Mouse (Mus musculus): ENCODE measurements around the gene Zcwpw1. TPM values are rescaled to one million over a fixed set of nuclear protein-coding genes. Genes with fewer than 3 reads are reported as not detected.

The Zcwpw1 gene
- polyA plus RNA-seq, 1 experiment: 11.3 TPM

DNA sequence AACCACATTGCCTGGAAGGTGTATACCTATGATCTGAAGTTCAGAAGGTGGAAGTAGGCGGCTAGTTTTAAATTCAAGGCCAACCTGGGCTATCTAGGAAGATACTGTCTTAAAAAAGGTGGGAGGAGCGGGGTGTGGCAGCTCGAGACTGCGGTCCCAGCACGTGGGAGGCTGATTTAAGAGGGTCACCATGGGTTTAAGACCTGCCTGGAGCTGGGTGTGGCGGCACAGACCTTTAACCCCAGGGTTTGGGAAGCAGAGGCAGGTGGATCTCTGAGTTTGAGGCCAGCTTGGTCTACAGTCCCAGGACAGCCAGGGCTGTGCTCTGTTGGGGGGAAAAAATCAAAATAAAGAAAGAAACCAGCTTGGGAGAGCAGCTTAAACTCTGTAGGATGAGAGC, 35.6 kb upstream of the Zcwpw1 start:
- H3K4me1 ChIP-seq (ENCODE audit: control insufficient read depth, insufficient read depth, low read length): no peaks in the 10 kb centered on the region; the same call in 1 of the 2 replicates
- no peak overlapping the region for H3K27ac ChIP-seq (ENCODE audit: insufficient read depth, low read length)
- TF ChIP-seq POLR2A (IDR thresholded peaks at IDR 0.05; ENCODE audit: extremely low read depth, insufficient read depth, low read length) (no peak), CTCF (IDR thresholded peaks at IDR 0.05; ENCODE audit: extremely low read depth, insufficient read depth, low read length) (no peak)
- H3K4me3 ChIP-seq (ENCODE audit: insufficient read depth, low read length): no peak overlapping the region

DNA sequence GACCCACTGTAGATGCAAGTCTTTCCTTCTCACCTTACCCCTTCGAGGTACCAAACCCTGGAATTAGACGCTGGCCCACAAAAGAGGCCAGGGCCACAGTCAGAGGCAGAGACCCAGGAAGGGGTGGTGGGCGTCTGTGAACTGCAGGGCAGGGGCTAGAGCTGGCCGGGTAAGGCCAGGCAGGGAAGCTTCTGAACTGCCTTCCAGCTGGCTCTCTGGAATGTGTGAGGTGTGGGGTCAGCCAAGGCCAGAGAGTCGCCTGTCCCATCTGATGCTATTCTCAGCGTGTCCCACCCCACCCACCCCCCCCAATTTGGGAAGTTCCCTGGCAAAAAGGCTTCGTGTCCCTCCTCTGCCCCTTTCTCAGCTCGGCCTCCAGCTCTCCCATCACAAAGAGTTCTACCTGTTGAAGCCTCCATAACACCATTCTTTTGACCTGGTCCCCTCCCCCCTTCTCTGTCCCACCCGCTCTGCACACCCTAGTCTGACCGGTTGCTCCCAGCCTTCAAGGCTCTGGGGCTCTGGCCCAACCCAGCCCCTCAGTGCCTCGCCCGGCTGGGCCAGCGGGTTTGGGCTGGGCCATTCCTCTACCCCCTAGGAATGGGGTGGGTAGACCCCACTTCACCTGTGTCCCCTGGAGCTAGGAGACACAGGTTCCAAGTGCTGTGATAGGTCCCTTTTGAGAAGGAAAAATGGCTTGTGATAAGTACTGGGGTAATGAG, 34.3 kb upstream of the Zcwpw1 start:
- Histone ChIP-seq H3K4me3 (ENCODE audit: insufficient read depth, low read length) (no peak overlapping the region), H3K27ac (ENCODE audit: insufficient read depth, low read length) (no peak overlapping the region), H3K4me1 (ENCODE audit: control insufficient read depth, insufficient read depth, low read length) (no peaks in the 10 kb centered on the region; the same call in 1 of the 2 replicates)
- TF ChIP-seq CTCF (IDR thresholded peaks at IDR 0.05; ENCODE audit: extremely low read depth, insufficient read depth, low read length) (no peak), POLR2A (IDR thresholded peaks at IDR 0.05; ENCODE audit: extremely low read depth, insufficient read depth, low read length) (no peak)

DNA sequence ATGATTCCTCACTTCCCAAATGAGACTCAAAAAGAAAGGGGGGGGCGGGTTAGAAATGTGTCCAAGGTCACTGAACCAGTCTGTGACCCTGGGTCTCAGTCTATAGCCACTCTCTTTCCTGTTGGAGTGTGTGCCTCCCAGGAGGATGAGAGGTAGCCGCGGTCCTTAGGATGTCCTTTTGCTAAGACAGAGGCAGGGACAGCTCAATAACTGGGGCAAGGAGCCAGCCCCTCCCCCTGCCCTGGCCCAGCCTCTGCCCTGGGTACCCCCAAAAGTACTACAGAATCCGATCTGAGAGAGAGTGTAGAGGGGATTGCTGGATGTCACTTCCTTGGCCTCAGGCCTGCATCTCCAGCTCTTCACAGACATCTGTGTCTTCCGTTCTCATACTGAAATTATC, 32.2 kb upstream of the Zcwpw1 start:
- TF ChIP-seq CTCF (IDR thresholded peaks at IDR 0.05; ENCODE audit: extremely low read depth, insufficient read depth, low read length): no peak
- TF ChIP-seq POLR2A (IDR thresholded peaks at IDR 0.05; ENCODE audit: extremely low read depth, insufficient read depth, low read length): no peak
- Histone ChIP-seq H3K4me3 (ENCODE audit: insufficient read depth, low read length) (no peak overlapping the region), H3K4me1 (ENCODE audit: control insufficient read depth, insufficient read depth, low read length) (no peaks in the 10 kb centered on the region; the same call in 1 of the 2 replicates), H3K27ac (ENCODE audit: insufficient read depth, low read length) (no peak overlapping the region)

DNA sequence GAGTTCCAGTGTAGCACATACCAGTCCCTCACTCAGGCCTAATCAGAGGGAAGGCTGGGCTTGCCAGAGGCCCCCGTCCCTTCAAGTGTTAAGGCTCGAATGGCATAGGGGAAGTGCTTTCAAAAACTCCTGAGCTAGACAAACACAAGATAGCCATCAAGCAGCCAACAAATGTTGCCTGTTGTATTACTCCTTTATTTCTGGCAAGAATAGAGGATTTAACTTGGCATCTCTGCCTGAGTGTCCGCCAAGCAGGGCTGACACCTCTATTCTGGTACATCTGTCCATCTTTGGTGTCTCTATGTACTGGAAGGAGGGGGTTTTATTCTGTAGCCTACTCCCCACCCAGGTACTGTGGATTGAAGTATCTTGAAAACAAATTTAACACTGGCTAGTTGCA, 31.5 kb upstream of the Zcwpw1 start:
- H3K27ac ChIP-seq (ENCODE audit: insufficient read depth, low read length): no peak overlapping the region

DNA sequence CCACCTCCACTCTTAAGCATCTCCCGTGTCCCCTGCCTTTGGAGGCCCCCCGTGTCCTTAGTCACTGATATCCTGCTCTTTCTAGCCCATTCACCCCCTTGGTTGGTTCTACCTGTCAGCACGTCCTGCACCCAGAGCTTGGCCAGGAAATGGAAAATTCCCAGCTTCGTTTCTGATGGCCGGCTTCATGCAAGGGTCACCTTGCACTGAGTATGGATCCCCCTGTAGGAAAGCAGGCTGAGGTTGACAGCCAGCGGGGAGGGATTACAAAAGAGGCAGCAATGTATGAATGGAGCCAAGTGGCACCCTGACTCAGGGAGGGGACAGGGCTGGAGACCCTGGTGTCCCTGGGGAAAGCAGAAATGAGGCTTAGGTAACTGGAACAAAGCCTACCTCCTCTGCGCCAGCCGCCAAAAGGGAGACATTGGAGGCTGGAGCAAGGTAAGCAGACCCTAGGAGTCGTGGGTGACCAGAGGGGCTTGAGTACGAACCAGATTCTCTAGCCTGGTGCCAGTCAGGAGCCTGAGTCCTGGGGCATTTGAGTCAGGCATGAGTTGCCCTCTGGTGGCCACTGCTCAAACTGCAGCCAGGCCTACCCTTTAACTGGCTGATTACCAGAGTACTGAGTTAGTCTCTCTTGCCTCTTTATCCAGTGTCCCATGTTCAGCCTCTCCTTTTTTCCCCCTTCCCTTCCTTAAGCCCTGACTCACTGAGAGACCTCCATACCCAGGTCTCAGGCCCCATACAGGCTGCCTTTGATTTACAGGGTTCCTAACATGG, 30.5 kb upstream of the Zcwpw1 start:
- Histone ChIP-seq H3K4me1 (ENCODE audit: control insufficient read depth, insufficient read depth, low read length) (no peaks in the 10 kb centered on the region; the same call in 1 of the 2 replicates), H3K4me3 (ENCODE audit: insufficient read depth, low read length) (no peak overlapping the region), H3K27ac (ENCODE audit: insufficient read depth, low read length) (no peak overlapping the region)
- TF ChIP-seq CTCF (IDR thresholded peaks at IDR 0.05; ENCODE audit: extremely low read depth, insufficient read depth, low read length): peak; percentile 94
- TF ChIP-seq POLR2A (IDR thresholded peaks at IDR 0.05; ENCODE audit: extremely low read depth, insufficient read depth, low read length): no peak

More for the DNA sequence above, 31.5 kb upstream of the Zcwpw1 start:
- Histone ChIP-seq H3K4me3 (ENCODE audit: insufficient read depth, low read length) (no peak overlapping the region), H3K4me1 (ENCODE audit: control insufficient read depth, insufficient read depth, low read length) (no peaks in the 10 kb centered on the region; the same call in 1 of the 2 replicates)
- TF ChIP-seq POLR2A (IDR thresholded peaks at IDR 0.05; ENCODE audit: extremely low read depth, insufficient read depth, low read length): no peak
- TF ChIP-seq CTCF (IDR thresholded peaks at IDR 0.05; ENCODE audit: extremely low read depth, insufficient read depth, low read length): no peak

DNA sequence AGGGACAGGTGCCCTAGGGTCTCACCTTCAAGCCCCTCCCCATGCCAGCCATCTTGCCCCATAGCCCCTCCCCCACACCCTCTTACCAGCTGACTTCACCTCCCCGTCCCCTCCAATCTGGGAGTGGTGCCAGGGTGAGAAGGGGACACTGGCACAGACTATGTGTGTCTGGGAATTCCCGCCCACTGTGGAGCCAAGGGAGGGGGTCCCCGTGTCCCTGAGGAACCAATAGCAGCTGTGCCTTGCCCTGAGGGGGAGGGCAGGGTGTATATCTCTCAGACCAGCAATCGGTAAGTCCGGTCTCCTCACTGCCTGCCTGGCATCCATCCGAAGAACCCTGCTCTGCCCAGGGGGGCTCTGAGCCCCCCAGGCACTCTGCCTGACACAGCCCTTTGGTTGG, 29.7 kb upstream of the Zcwpw1 start:
- Histone ChIP-seq H3K4me3 (ENCODE audit: insufficient read depth, low read length) (peak overlapping the region; percentile 39), H3K27ac (ENCODE audit: insufficient read depth, low read length) (peak overlapping the region; percentile 90)

DNA sequence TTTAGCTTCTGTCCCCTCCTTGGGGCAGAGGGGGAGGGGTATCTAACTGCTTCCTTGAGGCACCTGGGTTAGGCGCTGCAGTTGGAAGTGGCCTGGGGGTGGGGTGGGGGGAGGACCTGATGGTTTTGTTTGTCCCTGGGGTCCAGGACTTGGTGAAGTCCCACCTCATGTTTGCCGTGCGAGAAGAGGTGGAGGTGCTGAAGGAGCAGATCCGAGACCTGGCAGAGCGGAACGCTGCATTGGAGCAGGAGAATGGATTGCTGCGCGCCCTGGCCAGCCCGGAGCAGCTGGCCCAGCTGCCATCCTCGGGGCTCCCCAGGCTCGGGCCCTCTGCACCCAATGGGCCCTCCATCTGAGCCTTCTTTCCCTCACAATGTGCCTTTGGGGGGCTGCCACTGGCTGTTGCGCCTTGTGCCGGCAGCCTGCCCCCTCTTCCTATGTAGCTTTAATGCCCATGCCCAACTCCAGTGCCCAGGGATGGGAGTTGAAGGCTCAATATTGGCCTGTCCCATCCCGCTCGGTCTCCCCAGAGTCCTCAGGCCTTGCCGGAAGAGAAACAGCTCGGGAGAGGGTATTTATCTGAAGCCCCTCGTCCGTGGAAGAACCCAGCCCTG, 28.6 kb upstream of the Zcwpw1 start:
- no peak for TF ChIP-seq CTCF (IDR thresholded peaks at IDR 0.05; ENCODE audit: extremely low read depth, insufficient read depth, low read length)
- no peak for TF ChIP-seq POLR2A (IDR thresholded peaks at IDR 0.05; ENCODE audit: extremely low read depth, insufficient read depth, low read length)
- peak overlapping the region; percentile 39 for H3K4me3 ChIP-seq (ENCODE audit: insufficient read depth, low read length)
- peak overlapping the region; percentile 90 for H3K27ac ChIP-seq (ENCODE audit: insufficient read depth, low read length)
- H3K4me1 ChIP-seq (ENCODE audit: control insufficient read depth, insufficient read depth, low read length): no peaks in the 10 kb centered on the region; the same call in 1 of the 2 replicates

More for the DNA sequence above, 29.7 kb upstream of the Zcwpw1 start:
- TF ChIP-seq POLR2A (IDR thresholded peaks at IDR 0.05; ENCODE audit: extremely low read depth, insufficient read depth, low read length) (peak; percentile 96), CTCF (IDR thresholded peaks at IDR 0.05; ENCODE audit: extremely low read depth, insufficient read depth, low read length) (no peak)
- no peaks in the 10 kb centered on the region; the same call in 1 of the 2 replicates for H3K4me1 ChIP-seq (ENCODE audit: control insufficient read depth, insufficient read depth, low read length)

DNA sequence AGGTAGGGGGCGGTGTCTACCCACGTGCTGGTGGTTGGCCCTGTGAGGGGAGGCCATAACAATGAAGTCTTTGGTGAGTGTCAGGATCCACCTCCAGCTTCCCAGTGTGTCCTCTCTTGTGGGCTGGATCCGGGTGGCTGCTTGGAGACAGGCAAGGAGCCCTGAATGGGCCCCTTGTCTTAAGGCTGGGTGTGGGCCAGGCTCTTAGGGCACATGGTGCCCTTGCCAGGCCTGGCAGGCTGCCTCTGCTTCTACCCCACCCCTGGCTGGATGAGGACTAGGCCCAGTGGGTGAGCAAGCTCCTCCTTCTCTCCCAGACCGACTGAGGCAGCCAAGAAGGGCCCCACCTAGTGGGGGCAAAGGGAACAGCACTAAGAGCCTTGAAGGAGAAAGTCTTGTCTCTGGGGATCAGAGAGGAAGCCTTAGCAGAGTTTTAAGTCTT, 27.6 kb upstream of the Zcwpw1 start:
- no peak for TF ChIP-seq POLR2A (IDR thresholded peaks at IDR 0.05; ENCODE audit: extremely low read depth, insufficient read depth, low read length)
- peak; percentile 79 for TF ChIP-seq CTCF (IDR thresholded peaks at IDR 0.05; ENCODE audit: extremely low read depth, insufficient read depth, low read length)
- H3K27ac ChIP-seq (ENCODE audit: insufficient read depth, low read length): no peak overlapping the region; the same call in 1 of the 2 replicates

DNA sequence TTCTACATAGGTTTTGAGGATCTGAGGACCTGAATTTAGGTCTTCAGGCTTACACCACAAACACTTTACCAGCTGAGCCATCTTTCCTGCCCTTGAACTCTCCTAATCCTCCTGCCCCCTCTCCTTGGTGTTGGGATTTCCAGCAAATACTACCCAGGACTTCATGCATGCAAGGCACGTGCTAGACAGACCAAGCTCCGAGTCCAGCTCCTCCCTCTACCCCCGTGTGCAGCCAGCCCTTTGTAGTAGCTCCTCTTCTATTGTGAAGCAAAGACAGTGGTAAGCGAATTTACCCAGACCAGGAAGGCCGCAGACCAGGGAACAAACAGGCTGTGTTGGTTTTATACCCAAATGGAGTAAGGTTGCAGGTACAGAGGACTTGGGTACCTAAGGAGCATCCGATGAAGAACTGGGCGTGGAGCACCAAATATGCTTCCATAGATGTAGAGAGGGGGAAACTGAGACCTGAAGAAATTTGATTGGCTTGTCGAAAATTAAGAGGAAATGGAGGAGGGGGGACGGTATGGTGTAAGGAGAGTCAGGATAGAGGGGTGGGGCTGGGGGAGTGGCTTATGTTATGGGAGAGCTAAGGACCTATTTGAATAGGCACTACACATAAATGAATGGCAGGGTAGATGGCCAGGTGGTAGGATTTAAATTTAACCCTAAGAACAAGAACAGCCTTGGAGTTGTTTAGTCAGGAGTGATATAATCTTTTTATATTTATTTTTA, 22.8 kb upstream of the Zcwpw1 start:
- no peak overlapping the region for H3K4me3 ChIP-seq (ENCODE audit: insufficient read depth, low read length)
- TF ChIP-seq CTCF (IDR thresholded peaks at IDR 0.05; ENCODE audit: extremely low read depth, insufficient read depth, low read length): no peak

More for the DNA sequence above, 27.6 kb upstream of the Zcwpw1 start:
- no peaks in the 10 kb centered on the region; the same call in 1 of the 2 replicates for H3K4me1 ChIP-seq (ENCODE audit: control insufficient read depth, insufficient read depth, low read length)
- H3K4me3 ChIP-seq (ENCODE audit: insufficient read depth, low read length): peak overlapping the region; percentile 39; the same call in 1 of the 2 replicates

More for the DNA sequence above, 22.8 kb upstream of the Zcwpw1 start:
- H3K4me1 ChIP-seq (ENCODE audit: control insufficient read depth, insufficient read depth, low read length): no peaks in the 10 kb centered on the region
- no peak overlapping the region for H3K27ac ChIP-seq (ENCODE audit: insufficient read depth, low read length)

Data from cortical plate, adult 2 months (tissue).